Mouse (Mus musculus): ENCODE measurements around the gene 4933411K16Rik.

4933411K16Rik gene

GRCm38 (mm10) chr19:42035456-42036248 lies 16.4 kb upstream of the 4933411K16Rik start, which contains the start of gene Ankrd2:
Ankrd2 (plus strand) TSS chr19:42036000.
- DNase-seq (ENCODE audit: low spot score in 2 of 2), result peak; percentile 73 to 76

GRCm38 (mm10) chr19:42036357-42036756 lies 15.7 kb upstream of the 4933411K16Rik start:
- DNase-seq (ENCODE audit: low spot score in 2 of 2), result no peak

- no peak for DNase-seq (ENCODE audit: low spot score in 2 of 2)
Measured at GRCm38 (mm10) chr19:42037167-42037702, 14.8 kb upstream of the 4933411K16Rik start.

- no peak for DNase-seq (ENCODE audit: low spot score in 2 of 2)
Measured at GRCm38 (mm10) chr19:42038310-42038709, 13.7 kb upstream of the 4933411K16Rik start.

- no peak for DNase-seq (ENCODE audit: low spot score in 2 of 2)
Measured at GRCm38 (mm10) chr19:42043988-42044387, 8.1 kb upstream of the 4933411K16Rik start.

- peak; percentile 54 to 64 for DNase-seq (ENCODE audit: low spot score in 2 of 2)
Measured at GRCm38 (mm10) chr19:42045269-42046102, 6.6 kb upstream of the 4933411K16Rik start, which contains the start of gene Hoga1. Hoga1 (plus strand) TSS chr19:42045610.

GRCm38 (mm10) chr19:42050251-42050650 lies 1.8 kb upstream of the 4933411K16Rik start:
- DNase-seq (ENCODE audit: low spot score in 2 of 2), result no peak

- no peak for DNase-seq (ENCODE audit: low spot score in 2 of 2)
Measured at GRCm38 (mm10) chr19:42051351-42051750, 697 bp upstream of the 4933411K16Rik start.

GRCm38 (mm10) chr19:42054255-42054654 lies 2.2 kb downstream of the 4933411K16Rik start:
- no peak for DNase-seq (ENCODE audit: low spot score in 2 of 2)

GRCm38 (mm10) chr19:42055881-42056280 lies 3.8 kb downstream of the 4933411K16Rik start:
- DNase-seq (ENCODE audit: low spot score in 2 of 2), result no peak

- DNase-seq (ENCODE audit: low spot score in 2 of 2), result no peak
Measured at GRCm38 (mm10) chr19:42056719-42057409, 4.8 kb downstream of the 4933411K16Rik start.

GRCm38 (mm10) chr19:42058426-42058825 lies 6.4 kb downstream of the 4933411K16Rik start:
- no peak for DNase-seq (ENCODE audit: low spot score in 2 of 2)

GRCm38 (mm10) chr19:42061443-42061842 lies 9.4 kb downstream of the 4933411K16Rik start:
- no peak for DNase-seq (ENCODE audit: low spot score in 2 of 2)

GRCm38 (mm10) chr19:42068441-42069240 lies 16.6 kb downstream of the 4933411K16Rik start:
- DNase-seq (ENCODE audit: low spot score in 2 of 2), result no peak

- DNase-seq (ENCODE audit: low spot score in 2 of 2), result no peak
Measured at GRCm38 (mm10) chr19:42069241-42069525, 17.1 kb downstream of the 4933411K16Rik start.

- no peak for DNase-seq (ENCODE audit: low spot score in 2 of 2)
Measured at GRCm38 (mm10) chr19:42071221-42071620, 19.2 kb downstream of the 4933411K16Rik start.

- DNase-seq (ENCODE audit: low spot score in 2 of 2), result no peak
Measured at GRCm38 (mm10) chr19:42071886-42072608, 20.0 kb downstream of the 4933411K16Rik start.

- no peak for DNase-seq (ENCODE audit: low spot score in 2 of 2)
Measured at GRCm38 (mm10) chr19:42072802-42073201, 20.8 kb downstream of the 4933411K16Rik start.

GRCm38 (mm10) chr19:42075051-42075450 lies 23.0 kb downstream of the 4933411K16Rik start:
- DNase-seq (ENCODE audit: low spot score in 2 of 2), result no peak

- no peak for DNase-seq (ENCODE audit: low spot score in 2 of 2)
Measured at GRCm38 (mm10) chr19:42075992-42076391, 23.9 kb downstream of the 4933411K16Rik start.

Measured in frontal cortex, postnatal 10 days (tissue).